Mouse (Mus musculus) bone marrow macrophage, adult 2 months (primary cell): ENCODE data around the gene Zfp870. TPM values are rescaled to one million over a fixed set of nuclear protein-coding genes. Genes with fewer than 3 reads are reported as not detected.

Experiments
- H3K27ac ChIP-seq: 2 replicates; pipeline ENCODE4 v1.5.1; 2012; ENCODE audit warnings: low read depth, low read length; ENCODE audit not compliant: insufficient read depth
- H3K4me1 ChIP-seq: 2 replicates; pipeline ENCODE4 v1.6.1; 2012; ENCODE audit warnings: low read length; ENCODE audit not compliant: control insufficient read depth, insufficient read depth
- H3K4me3 ChIP-seq: 2 replicates; pipeline ENCODE4 v1.5.1; 2012; ENCODE audit warnings: mild to moderate bottlenecking, low read length, moderate library complexity; ENCODE audit not compliant: insufficient read depth
- CTCF ChIP-seq: IDR thresholded peaks from 2 replicates; pipeline ENCODE4 v1.5.1; 2012; ENCODE audit warnings: low read depth, mild to moderate bottlenecking, low read length, moderate library complexity
- POLR2A ChIP-seq: IDR thresholded peaks from 2 replicates; pipeline ENCODE4 v1.6.1; 2012; ENCODE audit warnings: mild to moderate bottlenecking, low read depth, low read length, borderline replicate concordance
- polyA plus RNA-seq: library from polyadenylated mRNA; stranded (reverse); fragments of >200 nt; gene quantifications from 2 replicates; pipeline ENCODE4 v1.2.4, GENCODE M21; 2012; ENCODE audit not compliant: missing spikeins, insufficient read depth, insufficient read length

Gene Zfp870
- 5.0 and 6.8 TPM in 2 replicates for polyA plus RNA-seq

GRCm38 (mm10) chr17:32891239-32892180 is at the start of gene Zfp870:
Gene Zfp870, minus strand, starts transcription at chr17:32891642.
- Histone ChIP-seq H3K4me3 (peak within 1 kb of the TSS; percentile 79), H3K27ac (no peak within 1 kb of the TSS), H3K4me1 (peaks cover 6% of the 10 kb centered on the region)
- no peak for TF ChIP-seq CTCF
- TF ChIP-seq POLR2A: no peak

DNA sequence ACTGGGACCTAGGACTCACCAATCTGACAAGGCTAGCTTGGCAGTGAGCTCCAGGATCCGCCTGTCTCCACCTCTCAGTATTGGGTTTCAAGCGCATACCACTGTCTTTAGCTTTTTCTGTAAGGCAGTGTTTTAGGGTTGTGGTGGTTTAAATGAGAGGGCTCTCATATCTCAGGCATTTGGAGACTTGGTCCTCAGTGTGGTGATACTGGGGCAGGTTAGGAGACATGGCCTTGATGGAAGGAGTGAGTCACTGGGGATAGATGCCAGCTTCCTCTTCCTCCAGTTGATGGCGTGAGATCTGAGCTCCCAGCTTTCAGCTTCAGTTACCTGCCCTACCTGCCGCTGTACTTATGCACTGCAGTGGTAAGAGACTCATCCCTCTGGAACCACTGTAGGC is 48.4 kb upstream of the Zfp870 start:
- Histone ChIP-seq H3K4me3 (no peak overlapping the region), H3K4me1 (peaks cover 7% of the 10 kb centered on the region), H3K27ac (no peak overlapping the region)
- no peak for TF ChIP-seq CTCF
- TF ChIP-seq POLR2A: no peak

GRCm38 (mm10) chr17:32927803-32928202 is 36.4 kb upstream of the Zfp870 start:
- H3K27ac ChIP-seq: no peak overlapping the region
- H3K4me1 ChIP-seq: no peaks in the 10 kb centered on the region
- no peak overlapping the region for H3K4me3 ChIP-seq
- TF ChIP-seq CTCF (no peak), POLR2A (no peak)

DNA sequence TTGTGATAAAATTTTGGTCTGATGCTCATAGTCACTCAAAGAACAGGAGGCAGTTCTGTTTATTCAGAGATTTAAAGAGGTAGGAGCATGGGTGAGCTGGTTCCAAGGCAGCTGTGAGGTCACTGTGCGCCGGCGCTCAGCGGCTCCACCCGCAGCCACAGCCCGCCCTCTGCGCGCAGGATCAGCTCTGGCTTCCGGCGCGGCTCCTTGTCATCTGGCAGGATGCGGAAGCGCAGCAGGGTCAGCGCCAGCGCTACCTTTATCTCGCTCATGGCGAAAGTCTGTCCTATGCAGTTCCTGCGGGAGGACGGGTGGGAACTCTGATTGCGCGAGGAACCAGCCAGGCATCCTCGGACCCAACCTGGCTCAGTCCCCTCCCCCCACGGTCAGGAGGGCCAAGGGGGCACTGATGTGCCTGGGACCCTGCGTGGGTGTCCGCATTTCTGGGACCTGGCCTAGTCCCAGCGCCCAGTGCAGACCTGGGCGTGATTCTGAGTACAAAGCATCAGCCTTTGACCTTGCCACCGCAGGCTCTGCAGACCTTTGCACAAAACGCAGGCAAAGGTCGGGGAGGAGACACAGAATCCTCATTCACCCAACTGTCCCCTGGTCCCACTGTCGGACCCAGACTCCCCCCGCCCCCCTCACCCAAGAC is 33.3 kb upstream of the Zfp870 start:
- Histone ChIP-seq H3K27ac (no peak overlapping the region), H3K4me1 (no peaks in the 10 kb centered on the region), H3K4me3 (peak overlapping the region; percentile 35)
- TF ChIP-seq CTCF (no peak), POLR2A (no peak)

DNA sequence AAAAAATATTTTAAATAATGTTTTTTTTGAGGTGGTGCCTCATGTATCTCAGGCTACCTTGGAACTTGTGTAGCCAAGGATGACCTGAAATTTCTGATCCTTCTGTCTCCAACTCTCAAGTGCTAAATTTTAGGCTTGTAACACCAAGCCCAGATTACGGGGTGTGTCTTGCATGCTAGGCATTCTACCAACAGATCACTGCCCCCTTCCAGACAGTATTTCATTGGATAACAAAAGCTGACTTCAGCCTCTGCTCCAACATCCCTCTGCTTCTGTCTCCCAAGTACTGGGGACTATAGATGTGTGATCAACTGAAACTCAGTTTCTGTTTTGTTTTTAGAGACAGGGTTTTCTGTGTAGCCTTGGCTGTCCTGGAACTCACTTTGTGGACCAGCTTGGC is 32.2 kb upstream of the Zfp870 start:
- H3K4me1 ChIP-seq: no peaks in the 10 kb centered on the region
- TF ChIP-seq POLR2A: no peak
- TF ChIP-seq CTCF: no peak
- no peak overlapping the region for H3K27ac ChIP-seq
- no peak overlapping the region for H3K4me3 ChIP-seq

- H3K27ac ChIP-seq: no peak overlapping the region
- no peaks in the 10 kb centered on the region for H3K4me1 ChIP-seq
- H3K4me3 ChIP-seq: no peak overlapping the region
- TF ChIP-seq POLR2A (no peak), CTCF (no peak)
These were observed 27.7 kb upstream of the Zfp870 start for GRCm38 (mm10) chr17:32919123-32919522.

GRCm38 (mm10) chr17:32917131-32917530 is 25.7 kb upstream of the Zfp870 start, which contains the start of gene Cyp4f14:
Gene Cyp4f14, minus strand, starts transcription at chr17:32917342.
- no peak within 1 kb of the TSS for H3K4me3 ChIP-seq
- H3K4me1 ChIP-seq: no peaks in the 10 kb centered on the region
- TF ChIP-seq POLR2A (no peak), CTCF (no peak)
- H3K27ac ChIP-seq: no peak within 1 kb of the TSS

DNA sequence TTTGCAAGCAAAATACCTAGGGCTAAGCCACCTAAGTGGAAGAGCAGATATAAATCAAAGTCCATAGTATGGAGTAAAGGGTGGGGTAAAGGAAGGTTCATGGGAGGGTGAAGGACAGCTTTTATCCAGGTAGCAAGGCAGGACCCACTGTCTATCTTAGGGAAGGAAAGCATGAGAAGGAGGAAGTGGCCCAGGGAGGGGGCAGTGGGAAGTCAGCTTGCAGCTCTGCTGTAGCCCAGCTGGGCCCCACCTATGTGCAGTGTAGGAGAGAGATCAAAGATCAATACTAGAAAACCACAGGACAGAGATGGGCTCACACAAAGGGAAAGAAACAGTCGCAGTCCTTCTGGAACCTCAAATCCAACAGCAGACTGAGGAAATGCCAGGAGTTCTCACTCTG is 24.6 kb upstream of the Zfp870 start:
- no peak overlapping the region for H3K4me3 ChIP-seq
- no peak overlapping the region for H3K27ac ChIP-seq
- no peaks in the 10 kb centered on the region for H3K4me1 ChIP-seq
- TF ChIP-seq CTCF (no peak), POLR2A (no peak)

GRCm38 (mm10) chr17:32906172-32906571 is 14.7 kb upstream of the Zfp870 start:
- no peaks in the 10 kb centered on the region for H3K4me1 ChIP-seq
- H3K27ac ChIP-seq: no peak overlapping the region
- H3K4me3 ChIP-seq: no peak overlapping the region
- TF ChIP-seq CTCF (no peak), POLR2A (no peak)

- TF ChIP-seq CTCF (peak; percentile 88), POLR2A (no peak)
- Histone ChIP-seq H3K4me3 (no peak overlapping the region), H3K27ac (no peak overlapping the region), H3K4me1 (no peaks in the 10 kb centered on the region)
These were observed 13.8 kb upstream of the Zfp870 start for GRCm38 (mm10) chr17:32905239-32905638.
